Mouse (Mus musculus) adipocyte (in vitro differentiated cells): ENCODE results near the gene Ntn1.

Experiments
- DNase-seq: peaks from one replicate; pipeline ENCODE4 v3.0.0-alpha.2; 2016; ENCODE audit warnings: low spot score

The Ntn1 gene

GRCm38 (mm10) chr11:68405576-68405975 is 5.0 kb upstream of the Ntn1 start:
- DNase-seq = no peak

DNA sequence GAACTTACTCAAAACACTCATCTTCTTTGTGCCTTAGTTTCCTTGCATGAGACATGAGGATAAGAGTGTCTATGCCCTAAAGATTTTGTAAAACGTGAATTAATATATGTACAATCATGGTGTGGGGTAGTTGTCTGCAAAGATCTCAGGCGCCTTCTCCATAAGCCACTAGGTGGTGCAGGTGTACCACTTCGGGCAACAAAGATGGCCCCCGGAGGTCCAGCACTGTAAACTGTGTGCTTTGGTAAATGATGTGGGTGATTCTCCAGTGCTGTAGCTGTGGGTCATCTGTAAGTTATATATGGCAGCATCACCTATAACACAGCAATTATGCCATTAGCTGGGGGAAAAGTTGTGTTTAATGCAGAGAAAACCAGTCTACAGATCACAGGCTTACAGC is 3.6 kb upstream of the Ntn1 start:
- DNase-seq = no peak

DNA sequence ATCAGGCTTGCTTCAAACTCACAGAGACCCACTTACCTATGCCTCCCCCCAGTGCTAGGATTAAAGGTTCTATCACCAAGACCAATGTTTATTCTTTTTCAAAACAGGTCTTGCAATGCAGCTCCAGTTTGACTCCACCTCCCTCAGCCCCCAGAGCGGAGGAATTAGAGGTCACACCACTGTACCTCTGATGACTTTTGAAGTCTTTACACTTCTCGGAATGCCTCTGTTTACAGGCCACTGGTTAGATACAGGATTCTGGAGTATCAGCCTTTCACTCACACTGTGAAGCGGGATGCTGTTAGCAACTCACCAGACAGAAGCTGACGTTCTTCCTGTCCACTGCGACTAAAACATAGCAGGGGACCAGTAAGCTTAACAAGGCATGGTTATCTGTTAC is 805 bp upstream of the Ntn1 start:
- DNase-seq = no peak

- no peak for DNase-seq
These were observed 477 bp downstream of the Ntn1 start for GRCm38 (mm10) chr11:68400021-68400671.

DNA sequence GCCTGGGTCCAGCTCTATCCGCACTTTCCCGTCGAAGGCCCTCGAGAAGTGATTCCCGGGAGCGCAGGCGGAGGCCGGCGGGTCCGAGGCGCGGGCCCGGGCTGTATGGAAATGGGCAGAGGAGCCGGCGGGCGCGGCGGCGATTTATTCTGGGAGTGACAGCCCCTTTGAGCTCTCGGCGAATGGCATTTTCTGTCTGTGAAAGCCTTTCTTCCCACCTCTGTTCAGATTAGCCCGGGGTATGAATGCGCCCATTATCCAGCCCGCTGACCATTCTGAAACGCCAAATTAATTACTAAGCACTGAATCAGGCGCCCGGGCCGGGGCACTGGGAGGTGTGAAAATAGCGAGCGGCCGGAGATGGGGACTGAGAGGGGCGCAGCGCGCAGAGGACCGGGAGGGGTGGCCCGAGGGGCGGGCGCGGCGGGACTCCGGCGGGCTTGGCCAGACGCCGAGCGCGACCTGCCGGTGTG is 1.0 kb downstream of the Ntn1 start:
- DNase-seq = no peak

GRCm38 (mm10) chr11:68398891-68399547 is 1.6 kb downstream of the Ntn1 start:
- no peak for DNase-seq

- DNase-seq = no peak
These were observed 5.1 kb downstream of the Ntn1 start for GRCm38 (mm10) chr11:68395546-68395945.

- no peak for DNase-seq
These were observed 5.9 kb downstream of the Ntn1 start for GRCm38 (mm10) chr11:68394749-68395148.

- no peak for DNase-seq
These were observed 6.6 kb downstream of the Ntn1 start for GRCm38 (mm10) chr11:68393897-68394490.

GRCm38 (mm10) chr11:68390381-68391287 is 10.0 kb downstream of the Ntn1 start:
- no peak for DNase-seq

DNA sequence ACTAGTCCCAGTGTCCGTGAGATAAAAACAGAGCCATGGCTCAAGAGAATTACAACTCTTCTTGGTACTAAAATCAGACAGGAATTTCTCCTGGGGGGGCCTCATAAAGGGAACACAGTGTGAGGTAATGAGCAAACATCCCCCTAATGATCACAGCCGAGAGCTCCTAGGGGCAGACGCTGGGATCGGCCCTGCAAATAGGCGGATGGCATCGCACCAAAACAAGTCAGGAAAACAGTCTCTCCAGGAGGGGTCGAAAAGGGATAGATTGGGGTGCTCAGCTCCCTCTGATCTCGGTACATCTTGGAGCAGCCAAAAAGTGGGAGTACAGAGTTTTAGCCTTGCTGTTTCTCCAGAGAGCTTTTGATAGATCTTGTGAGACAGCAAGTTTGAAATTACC is 11.0 kb downstream of the Ntn1 start:
- DNase-seq = no peak

DNA sequence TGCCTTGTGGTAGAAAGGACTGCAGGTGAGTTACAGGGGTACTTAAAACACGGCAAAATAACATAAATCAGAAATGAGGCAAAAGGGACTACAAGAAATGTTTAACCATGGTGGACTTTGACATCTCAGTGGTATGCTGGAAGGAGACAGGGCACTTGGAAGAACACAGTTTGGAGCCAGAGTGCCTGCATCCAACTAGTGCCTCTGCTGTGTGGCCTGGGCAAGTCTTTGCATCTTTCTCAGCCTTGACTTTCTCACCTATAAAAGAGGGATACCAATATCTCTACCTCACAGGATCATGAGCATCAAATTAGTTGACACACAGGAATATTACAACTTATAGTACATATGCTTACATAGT is 12.0 kb downstream of the Ntn1 start:
- DNase-seq = no peak

DNA sequence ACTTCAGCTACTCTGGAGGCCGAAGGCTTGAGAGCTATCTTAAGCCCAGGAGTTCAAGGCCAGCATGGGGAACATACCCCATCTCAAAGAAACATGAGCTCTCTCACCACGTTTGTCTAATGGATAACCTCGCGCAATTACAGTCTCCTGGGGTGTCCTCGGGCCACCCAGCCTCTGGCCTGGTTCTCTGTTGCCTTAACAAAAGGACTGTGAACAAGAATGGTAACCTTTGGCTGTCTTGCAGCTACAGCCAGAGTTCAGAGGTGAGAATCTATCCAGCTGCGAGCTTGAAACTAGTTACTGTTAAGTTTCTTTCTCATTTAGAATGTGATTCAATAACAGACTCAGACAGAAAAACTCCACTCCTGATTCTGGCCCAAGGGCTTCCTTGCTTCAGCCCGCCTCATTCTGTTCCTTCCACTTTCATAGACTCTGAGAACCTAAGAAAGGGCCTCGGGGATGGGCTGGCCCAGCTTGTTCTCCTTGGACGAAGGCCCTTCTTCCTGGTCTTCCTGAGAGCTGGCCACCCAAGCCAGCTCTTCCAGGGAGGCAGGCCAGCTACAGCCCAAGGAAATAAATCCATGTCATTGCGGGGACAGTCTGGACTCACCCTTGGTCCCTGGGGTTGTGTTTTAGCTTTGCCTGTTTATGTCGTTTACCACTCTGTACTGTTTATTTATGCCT is 12.5 kb downstream of the Ntn1 start:
- DNase-seq = peak; percentile 67

- DNase-seq = no peak
These were observed 13.2 kb downstream of the Ntn1 start for GRCm38 (mm10) chr11:68387441-68387760.

- no peak for DNase-seq
These were observed 13.8 kb downstream of the Ntn1 start for GRCm38 (mm10) chr11:68386589-68387440.

- no peak for DNase-seq
These were observed 14.6 kb downstream of the Ntn1 start for GRCm38 (mm10) chr11:68385921-68386588.

GRCm38 (mm10) chr11:68385021-68385821 is 15.4 kb downstream of the Ntn1 start:
- DNase-seq = no peak

- DNase-seq = no peak
These were observed 16.0 kb downstream of the Ntn1 start for GRCm38 (mm10) chr11:68384592-68385020.

DNA sequence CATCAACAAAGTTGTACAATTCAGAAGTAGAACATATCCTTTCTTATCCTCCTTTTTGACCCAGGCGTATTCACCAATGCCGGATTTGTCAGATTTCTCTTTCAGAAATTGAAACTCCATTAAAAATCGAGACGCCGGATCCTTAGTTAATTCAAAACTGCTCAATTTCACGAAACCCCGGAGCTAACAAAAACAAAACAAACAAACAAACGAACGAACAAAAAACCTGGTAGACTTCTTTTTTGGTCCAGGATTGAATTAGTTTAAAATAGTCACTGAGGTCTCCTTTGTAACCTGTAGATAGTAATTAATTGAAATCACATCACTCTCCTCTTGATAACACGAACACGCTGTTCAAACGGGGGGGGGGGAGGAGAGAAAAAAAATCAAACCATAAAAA is 16.5 kb downstream of the Ntn1 start:
- no peak for DNase-seq

- no peak for DNase-seq
These were observed 17.1 kb downstream of the Ntn1 start for GRCm38 (mm10) chr11:68383519-68383918.
